10 mouse cellular contexts compared by ENCODE assay signal in genomic region chr5:151054100-151054742, GRCm38 (mm10).
A peak's percentile ranks its signal among the peaks of the same experiment; 100 is the strongest.
DNase-seq lines count a peak whose midpoint lies in the region; ATAC-seq and TF ChIP-seq lines count a peak whose summit lies in the region.
"Had no signal": no experiment of that assay in that cellular context is flagged by ENCODE, and none has a peak within 500 bp of the region (broad histone marks: within the 10 kb centered on the region; RNA-seq: fewer than 3 reads in every experiment).

No protein-coding gene starts in this region.

- H3K9me3 ChIP-seq in lung, embryonic 14.5 days (ENCODE audit: low read depth, low read length) = peaks cover 4% of the 10 kb centered on the region; the same call in 1 of the 2 replicates
- H3K9me3 ChIP-seq in forebrain, embryonic 15.5 days = no peaks in the 10 kb centered on the region
- no peaks in the 10 kb centered on the region for H3K9me3 ChIP-seq in neural tube, embryonic 15.5 days (replicated peaks)

- no peak overlapping the region for H3K9ac ChIP-seq in lung, embryonic 14.5 days
- H3K9ac ChIP-seq in forebrain, embryonic 15.5 days (replicated peaks) = no peak overlapping the region
- H3K9ac ChIP-seq in neural tube, embryonic 15.5 days (replicated peaks) = no peak overlapping the region

- H3K27ac ChIP-seq in lung, embryonic 14.5 days (ENCODE audit: low read depth) = peak overlapping the region; percentile 78
- no peak overlapping the region for H3K27ac ChIP-seq in forebrain, embryonic 15.5 days (replicated peaks)
- H3K27ac ChIP-seq in neural tube, embryonic 15.5 days (replicated peaks) = peak overlapping the region; percentile 45; the same call in 1 of the 2 replicates
- H3K27ac ChIP-seq: macrophage had no signal

- no peak for TF ChIP-seq CTCF in lung, embryonic 14.5 days (IDR thresholded peaks at IDR 0.05; ENCODE audit: low read depth)

- H3K36me3 ChIP-seq in lung, embryonic 14.5 days (ENCODE audit: insufficient read depth) = peaks cover 36% of the 10 kb centered on the region
- no peaks in the 10 kb centered on the region for H3K36me3 ChIP-seq in forebrain, embryonic 15.5 days
- H3K36me3 ChIP-seq in neural tube, embryonic 15.5 days = peaks cover 5% of the 10 kb centered on the region; the same call in 1 of the 2 replicates

- no peak overlapping the region; the same call in 1 of the 2 replicates for H3K4me2 ChIP-seq in lung, embryonic 14.5 days
- no peak overlapping the region for H3K4me2 ChIP-seq in forebrain, embryonic 15.5 days (replicated peaks)
- no peak overlapping the region for H3K4me2 ChIP-seq in neural tube, embryonic 15.5 days

- H3K27me3 ChIP-seq in lung, embryonic 14.5 days (ENCODE audit: insufficient read depth, low read length) = no peaks in the 10 kb centered on the region
- H3K27me3 ChIP-seq in forebrain, embryonic 15.5 days = no peaks in the 10 kb centered on the region
- no peaks in the 10 kb centered on the region for H3K27me3 ChIP-seq in neural tube, embryonic 15.5 days (replicated peaks)

- peaks cover 21% of the 10 kb centered on the region; the same call in 1 of the 2 replicates for H3K4me1 ChIP-seq in lung, embryonic 14.5 days (ENCODE audit: insufficient read depth)
- peaks cover 6% of the 10 kb centered on the region for H3K4me1 ChIP-seq in forebrain, embryonic 15.5 days
- H3K4me1 ChIP-seq in neural tube, embryonic 15.5 days = peaks cover 16% of the 10 kb centered on the region

- WGBS in lung, embryonic 14.5 days = 11% methylated on average over 7 of the region's 7 CpGs
- 25% methylated on average over 7 of the region's 7 CpGs for WGBS in forebrain, embryonic 15.5 days
- 49% methylated on average over 7 of the region's 7 CpGs for WGBS in neural tube, embryonic 15.5 days

- H3K4me3 ChIP-seq in lung, embryonic 14.5 days (ENCODE audit: low read depth, low read length) = no peak overlapping the region
- no peak overlapping the region for H3K4me3 ChIP-seq in forebrain, embryonic 15.5 days
- no peak overlapping the region for H3K4me3 ChIP-seq in neural tube, embryonic 15.5 days (replicated peaks)
- H3K4me3 ChIP-seq: erythroblast, embryonic 14.5 days had no signal

- peak; percentile 46 for ATAC-seq in frontal cortex, adult (ENCODE audit: low TSS enrichment)
- ATAC-seq in lung, embryonic 14.5 days (ENCODE audit: insufficient read depth) = peak; percentile 82
- 0 out of 2 replicates have a peak, but pooled peaks have one; percentile 26 for ATAC-seq in forebrain, embryonic 15.5 days (replicated peaks)
- ATAC-seq in neural tube, embryonic 15.5 days (ENCODE audit: low FRiP score) = no peak; the same call in 1 of the 2 replicates

- DNase-seq in frontal cortex, postnatal 25 days (ENCODE audit: low spot score in 2 of 2) = no peak
- DNase-seq in lung, embryonic 14.5 days = peak; percentile 65
- no peak for DNase-seq in lung, postnatal 14 days
- no peak for DNase-seq in ovary, postnatal 36 days (ENCODE audit: low spot score)
- no peak for DNase-seq in spleen, postnatal 4 days (ENCODE audit: low spot score in 2 of 2)
